Mouse (Mus musculus): ENCODE measurements around the gene Ethe1. TPM values are rescaled to one million over a fixed set of nuclear protein-coding genes. Genes with fewer than 3 reads are reported as not detected.
A peak's percentile ranks its signal among the peaks of the same experiment; 100 is the strongest.

Ethe1 gene
- 28.2 TPM in 2 replicates for polyA plus RNA-seq (2015; fragmentation: Nextera tagmentation; extraction: Ambion mirVana)

GRCm38 (mm10) chr7:24587330-24588105 lies at the start of gene Ethe1, which contains the start of gene Zfp575:
Gene Ethe1, plus strand, starts transcription at chr7:24587543.
Gene Zfp575, minus strand, starts transcription at chr7:24587641.
- Histone ChIP-seq H3K9me3 (no peaks in the 10 kb centered on the region), H3K27me3 (peaks cover 32% of the 10 kb centered on the region), H3K4me3 (peak within 1 kb of the TSS; percentile 58), H3K27ac (no peak within 1 kb of the TSS), H3K36me3 (no peaks in the 10 kb centered on the region), H3K4me2 (replicated peaks) (peak within 1 kb of the TSS; percentile 75), H3K4me1 (peaks cover 4% of the 10 kb centered on the region; the same call in 1 of the 2 replicates), H3K9ac (peak within 1 kb of the TSS; percentile 75)
- peak; percentile 78 for ATAC-seq (ENCODE audit: low FRiP score, low read depth)
- WGBS, result 6% methylated on average over 30 of the region's 30 CpGs

- Histone ChIP-seq H3K4me3 (no peak overlapping the region), H3K9me3 (0 out of 2 replicates have a peak, but pooled peaks cover 3% of the 10 kb centered on the region), H3K27ac (no peak overlapping the region), H3K4me2 (replicated peaks) (no peak overlapping the region), H3K9ac (no peak overlapping the region), H3K27me3 (peaks cover 15% of the 10 kb centered on the region), H3K4me1 (peaks cover 21% of the 10 kb centered on the region), H3K36me3 (peaks cover 42% of the 10 kb centered on the region)
- ATAC-seq (ENCODE audit: low FRiP score, low read depth), result no peak
- 74% methylated on average over 5 of the region's 5 CpGs for WGBS
Measured at GRCm38 (mm10) chr7:24537591-24537990, 49.8 kb upstream of the Ethe1 start.

- 39% methylated on average over 5 of the region's 5 CpGs for WGBS
- peaks cover 20% of the 10 kb centered on the region for H3K4me1 ChIP-seq
- no peak overlapping the region for H3K9ac ChIP-seq
- no peak for ATAC-seq (ENCODE audit: low FRiP score, low read depth)
- H3K4me3 ChIP-seq, result no peak overlapping the region
- 0 out of 2 replicates have a peak, but pooled peaks cover 3% of the 10 kb centered on the region for H3K9me3 ChIP-seq
- peaks cover 39% of the 10 kb centered on the region for H3K36me3 ChIP-seq
- H3K4me2 ChIP-seq (replicated peaks), result no peak overlapping the region
- no peak overlapping the region for H3K27ac ChIP-seq
- peaks cover 13% of the 10 kb centered on the region for H3K27me3 ChIP-seq
Measured at GRCm38 (mm10) chr7:24538154-24538553, 49.2 kb upstream of the Ethe1 start.

- Histone ChIP-seq H3K27ac (no peak overlapping the region), H3K9me3 (0 out of 2 replicates have a peak, but pooled peaks cover 3% of the 10 kb centered on the region), H3K9ac (no peak overlapping the region), H3K4me3 (no peak overlapping the region), H3K4me2 (replicated peaks) (no peak overlapping the region), H3K4me1 (peaks cover 14% of the 10 kb centered on the region), H3K36me3 (peaks cover 34% of the 10 kb centered on the region), H3K27me3 (peaks cover 7% of the 10 kb centered on the region)
- ATAC-seq (ENCODE audit: low FRiP score, low read depth), result no peak
- 81% methylated on average over 5 of the region's 5 CpGs for WGBS
Measured at GRCm38 (mm10) chr7:24538701-24539100, 48.6 kb upstream of the Ethe1 start.

- 0 out of 2 replicates have a peak, but pooled peaks cover 5% of the 10 kb centered on the region for H3K4me1 ChIP-seq
- no peak overlapping the region for H3K4me3 ChIP-seq
- no peak for ATAC-seq (ENCODE audit: low FRiP score, low read depth)
- H3K27ac ChIP-seq, result no peak overlapping the region
- H3K27me3 ChIP-seq, result no peaks in the 10 kb centered on the region
- H3K4me2 ChIP-seq (replicated peaks), result no peak overlapping the region
- peaks cover 24% of the 10 kb centered on the region for H3K36me3 ChIP-seq
- H3K9ac ChIP-seq, result no peak overlapping the region
- 0 out of 2 replicates have a peak, but pooled peaks cover 3% of the 10 kb centered on the region for H3K9me3 ChIP-seq
- 94% methylated on average over 4 of the region's 4 CpGs for WGBS
Measured at GRCm38 (mm10) chr7:24539686-24540085, 47.7 kb upstream of the Ethe1 start.

GRCm38 (mm10) chr7:24544506-24544905 lies 42.8 kb upstream of the Ethe1 start:
- H3K4me1 ChIP-seq, result peaks cover 20% of the 10 kb centered on the region

GRCm38 (mm10) chr7:24546068-24546614 lies 41.2 kb upstream of the Ethe1 start, which contains the start of the genes Pinlyp and Xrcc1:
Gene Pinlyp, minus strand, starts transcription at chr7:24546118.
Gene Xrcc1, plus strand, starts transcription at chr7:24546289.
- WGBS, result 29% methylated on average over 13 of the region's 13 CpGs
- peak within 1 kb of the TSS; percentile 83 for H3K4me2 ChIP-seq (replicated peaks)
- H3K27ac ChIP-seq, result peak within 1 kb of the TSS; percentile 79

More at GRCm38 (mm10) chr7:24544506-24544905, 42.8 kb upstream of the Ethe1 start:
- Histone ChIP-seq H3K4me2 (replicated peaks) (no peak overlapping the region), H3K27me3 (no peaks in the 10 kb centered on the region), H3K27ac (no peak overlapping the region), H3K36me3 (peaks cover 15% of the 10 kb centered on the region), H3K9me3 (no peaks in the 10 kb centered on the region), H3K9ac (no peak overlapping the region), H3K4me3 (no peak overlapping the region)
- WGBS, result 77% methylated on average over 2 of the region's 2 CpGs
- ATAC-seq (ENCODE audit: low FRiP score, low read depth), result no peak

GRCm38 (mm10) chr7:24546634-24547389 lies 40.5 kb upstream of the Ethe1 start:
- H3K4me1 ChIP-seq, result peaks cover 18% of the 10 kb centered on the region
- peak; percentile 99 for ATAC-seq (ENCODE audit: low FRiP score, low read depth)
- peak overlapping the region; percentile 79 for H3K27ac ChIP-seq
- no peaks in the 10 kb centered on the region for H3K9me3 ChIP-seq
- H3K36me3 ChIP-seq, result peaks cover 37% of the 10 kb centered on the region
- H3K4me2 ChIP-seq (replicated peaks), result peak overlapping the region; percentile 83
- peak overlapping the region; percentile 77 for H3K4me3 ChIP-seq
- no peaks in the 10 kb centered on the region for H3K27me3 ChIP-seq
- H3K9ac ChIP-seq, result peak overlapping the region; percentile 84
- WGBS, result under 1% methylated on average over 57 of the region's 57 CpGs

More at GRCm38 (mm10) chr7:24546068-24546614, 41.2 kb upstream of the Ethe1 start, which contains the start of the genes Pinlyp and Xrcc1:
- H3K27me3 ChIP-seq, result no peaks in the 10 kb centered on the region
- H3K9ac ChIP-seq, result peak within 1 kb of the TSS; percentile 84
- no peak for ATAC-seq (ENCODE audit: low FRiP score, low read depth)
- no peaks in the 10 kb centered on the region for H3K9me3 ChIP-seq
- peaks cover 20% of the 10 kb centered on the region for H3K4me1 ChIP-seq
- H3K4me3 ChIP-seq, result peak within 1 kb of the TSS; percentile 77
- H3K36me3 ChIP-seq, result peaks cover 31% of the 10 kb centered on the region

GRCm38 (mm10) chr7:24547534-24548036 lies 39.8 kb upstream of the Ethe1 start:
- peak overlapping the region; percentile 79 for H3K27ac ChIP-seq
- 24% methylated on average over 13 of the region's 13 CpGs for WGBS
- ATAC-seq (ENCODE audit: low FRiP score, low read depth), result no peak

GRCm38 (mm10) chr7:24551985-24552759 lies 35.2 kb upstream of the Ethe1 start:
- H3K4me3 ChIP-seq, result no peak overlapping the region
- no peak overlapping the region for H3K9ac ChIP-seq
- ATAC-seq (ENCODE audit: low FRiP score, low read depth), result no peak
- no peak overlapping the region for H3K27ac ChIP-seq
- 92% methylated on average over 12 of the region's 12 CpGs for WGBS
- H3K27me3 ChIP-seq, result no peaks in the 10 kb centered on the region
- H3K36me3 ChIP-seq, result peaks cover 82% of the 10 kb centered on the region
- H3K4me1 ChIP-seq, result peaks cover 11% of the 10 kb centered on the region
- H3K4me2 ChIP-seq (replicated peaks), result no peak overlapping the region
- no peaks in the 10 kb centered on the region for H3K9me3 ChIP-seq

More at GRCm38 (mm10) chr7:24547534-24548036, 39.8 kb upstream of the Ethe1 start:
- peak overlapping the region; percentile 77 for H3K4me3 ChIP-seq
- H3K4me1 ChIP-seq, result peaks cover 18% of the 10 kb centered on the region
- H3K9ac ChIP-seq, result peak overlapping the region; percentile 84
- peaks cover 45% of the 10 kb centered on the region for H3K36me3 ChIP-seq
- H3K27me3 ChIP-seq, result no peaks in the 10 kb centered on the region
- H3K4me2 ChIP-seq (replicated peaks), result peak overlapping the region; percentile 83
- no peaks in the 10 kb centered on the region for H3K9me3 ChIP-seq

- peaks cover 82% of the 10 kb centered on the region for H3K36me3 ChIP-seq
- no peak overlapping the region for H3K9ac ChIP-seq
- ATAC-seq (ENCODE audit: low FRiP score, low read depth), result no peak
- no peaks in the 10 kb centered on the region for H3K27me3 ChIP-seq
- no peak overlapping the region for H3K4me2 ChIP-seq (replicated peaks)
- no peak overlapping the region for H3K27ac ChIP-seq
- no peaks in the 10 kb centered on the region for H3K4me1 ChIP-seq
- H3K9me3 ChIP-seq, result no peaks in the 10 kb centered on the region
- no peak overlapping the region for H3K4me3 ChIP-seq
- 92% methylated on average over 10 of the region's 10 CpGs for WGBS
Measured at GRCm38 (mm10) chr7:24555786-24556185, 31.6 kb upstream of the Ethe1 start.
